Mouse (Mus musculus) ovary, postnatal 36 days (tissue): ENCODE measurements around the gene Mosmo.

Experiments
- DNase-seq: peaks from one replicate; pipeline ENCODE4 v3.0.0; 2022; ENCODE audit warnings: low spot score, mixed read lengths

Mosmo gene

GRCm38 (mm10) chr7:120771389-120771788 lies 94.0 kb downstream of the Mosmo start:
- no peak for DNase-seq

GRCm38 (mm10) chr7:120778012-120778411 lies 100.6 kb downstream of the Mosmo start:
- DNase-seq: no peak
